Mouse (Mus musculus) heart, embryonic 15.5 days (tissue): ENCODE measurements around the gene Fry. TPM values are rescaled to one million over a fixed set of nuclear protein-coding genes. Genes with fewer than 3 reads are reported as not detected.

Experiments used
- ATAC-seq: fragments of 200-750 bp; cut with Nextera tagmentation; replicated peaks from 2 replicates; pipeline ENCODE4 v1.8.0; 2017; ENCODE audit warnings: low read depth, moderate TSS enrichment; ENCODE audit not compliant: insufficient number of reproducible peaks, insufficient read depth, low FRiP score
- H3K27ac ChIP-seq: fragments of 300-500 bp; sonication (generic); 2 replicates; pipeline ENCODE4 v1.5.1; 2015; ENCODE audit warnings: mild to moderate bottlenecking, inconsistent platforms
- H3K27me3 ChIP-seq: fragments of 300-500 bp; sonication (generic); 2 replicates; pipeline ENCODE4 v1.6.1; 2015; ENCODE audit warnings: inconsistent platforms
- H3K36me3 ChIP-seq: fragments of 300-500 bp; sonication (generic); 2 replicates; pipeline ENCODE4 v1.6.1; 2015; ENCODE audit warnings: mild to moderate bottlenecking, inconsistent platforms
- H3K4me1 ChIP-seq: fragments of 300-500 bp; sonication (generic); replicated peaks from 2 replicates; pipeline ENCODE4 v1.6.1; 2015; ENCODE audit warnings: inconsistent platforms
- H3K4me2 ChIP-seq: fragments of 300-500 bp; sonication (generic); 2 replicates; pipeline ENCODE4 v1.6.1; 2015; ENCODE audit warnings: inconsistent platforms, mild to moderate bottlenecking, moderate library complexity
- H3K4me3 ChIP-seq: fragments of 300-500 bp; sonication (generic); 2 replicates; pipeline ENCODE4 v1.5.1; 2015; ENCODE audit warnings: mild to moderate bottlenecking, inconsistent platforms
- H3K9ac ChIP-seq: fragments of 300-500 bp; sonication (generic); 2 replicates; pipeline ENCODE4 v1.6.1; 2015; ENCODE audit warnings: mild to moderate bottlenecking, inconsistent platforms
- H3K9me3 ChIP-seq: fragments of 300-500 bp; sonication (generic); replicated peaks from 2 replicates; pipeline ENCODE4 v1.6.1; 2016; ENCODE audit warnings: inconsistent platforms
- WGBS: fragments of 180-500 bp; shearing (Covaris S2); methylation state at CpG from one replicate; pipeline ENCODE4 v1.1.7; 2015; ENCODE audit warnings: mixed read lengths; 5-methylcytosine and 5-hydroxymethylcytosine counted together
- polyA plus RNA-seq: library from polyadenylated mRNA; unstranded; fragments of >200 nt; fragmentation: Nextera tagmentation; extraction: Ambion mirVana; gene quantifications from 2 replicates; pipeline ENCODE4 v1.2.1, GENCODE M21; 2015

Gene Fry
- polyA plus RNA-seq, 1 experiment from 2014 or later: 30.3 TPM

GRCm38 (mm10) chr5:150543184-150543583 lies 424.7 kb downstream of the Fry start:
- H3K9me3 ChIP-seq: no peaks in the 10 kb centered on the region
- no peak overlapping the region for H3K4me2 ChIP-seq
- peaks cover 17% of the 10 kb centered on the region for H3K36me3 ChIP-seq
- H3K27ac ChIP-seq: no peak overlapping the region
- H3K27me3 ChIP-seq: no peaks in the 10 kb centered on the region
- H3K4me1 ChIP-seq: no peaks in the 10 kb centered on the region
- no peak for ATAC-seq
- 89% methylated on average over 2 of the region's 2 CpGs for WGBS
- no peak overlapping the region for H3K4me3 ChIP-seq
- H3K9ac ChIP-seq: no peak overlapping the region

Other genes starting within 250 kb of the Fry start
- gene Rxfp2, start 100.0 kb upstream of the Fry start, polyA plus RNA-seq: 0.31 TPM in 1 of 2 replicates, not detected in the other